Mouse (Mus musculus) liver, embryonic 14.5 days (tissue): ENCODE results near the gene Ap5z1.

Experiments
- CTCF ChIP-seq: IDR thresholded peaks from 2 replicates; pipeline ENCODE4 v1.5.1; 2016; ENCODE audit warnings: antibody characterized with exemption, low read depth, control low read depth
- EP300 ChIP-seq: IDR thresholded peaks from 2 replicates; pipeline ENCODE4 v1.6.1; 2016; ENCODE audit warnings: antibody characterized with exemption, low read depth

DNA sequence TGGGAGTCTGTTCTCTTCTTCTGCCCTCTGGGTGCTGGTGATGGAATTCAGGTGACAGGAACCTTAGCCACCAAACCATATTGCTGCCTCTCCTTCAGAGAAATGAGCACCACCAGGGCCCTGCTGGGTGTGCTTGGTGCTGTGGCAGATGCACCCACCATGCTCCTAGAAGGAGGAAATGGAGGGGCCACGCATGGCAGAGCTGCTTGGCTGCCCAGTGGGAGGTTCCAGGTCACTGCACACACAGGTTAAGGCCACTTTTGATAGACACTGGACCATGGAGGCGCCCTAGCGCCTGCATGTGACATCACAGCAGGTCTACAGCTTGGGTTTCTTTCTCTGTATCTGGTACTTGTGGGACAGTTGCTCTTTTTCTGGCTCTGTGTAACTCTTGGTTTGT lies 46.6 kb upstream of the Ap5z1 start:
- TF ChIP-seq CTCF (no peak), EP300 (no peak)
